Mouse (Mus musculus) right cerebral cortex, postnatal 25 days (tissue): ENCODE data around the gene Rec114.

Source experiments
- DNase-seq: peaks from one replicate; pipeline ENCODE4 v3.0.0; 2022

The Rec114 gene

GRCm38 (mm10) chr9:58659989-58660388 is 83.8 kb downstream of the Rec114 start:
- no peak for DNase-seq

GRCm38 (mm10) chr9:58659331-58659730 is 84.4 kb downstream of the Rec114 start:
- DNase-seq = no peak

GRCm38 (mm10) chr9:58658596-58659309 is 85.0 kb downstream of the Rec114 start:
- DNase-seq = no peak

GRCm38 (mm10) chr9:58657735-58658512 is 85.8 kb downstream of the Rec114 start:
- no peak for DNase-seq

- DNase-seq = no peak
Measured at GRCm38 (mm10) chr9:58656824-58657223, 86.9 kb downstream of the Rec114 start.

GRCm38 (mm10) chr9:58656396-58656795 is 87.4 kb downstream of the Rec114 start:
- no peak for DNase-seq

GRCm38 (mm10) chr9:58654494-58654893 is 89.3 kb downstream of the Rec114 start:
- no peak for DNase-seq

- DNase-seq = no peak
Measured at GRCm38 (mm10) chr9:58651993-58652392, 91.8 kb downstream of the Rec114 start.

GRCm38 (mm10) chr9:58649265-58649626 is 94.5 kb downstream of the Rec114 start:
- DNase-seq = no peak

GRCm38 (mm10) chr9:58648406-58649264 is 95.1 kb downstream of the Rec114 start:
- no peak for DNase-seq

- no peak for DNase-seq
Measured at GRCm38 (mm10) chr9:58630441-58630840, 113.3 kb downstream of the Rec114 start.

GRCm38 (mm10) chr9:58627197-58627596 is 116.6 kb downstream of the Rec114 start:
- DNase-seq = no peak

GRCm38 (mm10) chr9:58623009-58623408 is 120.8 kb downstream of the Rec114 start:
- no peak for DNase-seq

- DNase-seq = no peak
Measured at GRCm38 (mm10) chr9:58615064-58615938, 128.5 kb downstream of the Rec114 start.

GRCm38 (mm10) chr9:58613790-58614189 is 130.0 kb downstream of the Rec114 start:
- DNase-seq = no peak
